Mouse (Mus musculus) embryo, embryonic 11 days (tissue): Measurements from ENCODE around the gene Tpst2.
A peak's percentile ranks its signal among the peaks of the same experiment; 100 is the strongest.

Experiments
- DNase-seq: peaks from one replicate; pipeline ENCODE4 v3.0.0-alpha.2; 2015

Tpst2 gene

DNA sequence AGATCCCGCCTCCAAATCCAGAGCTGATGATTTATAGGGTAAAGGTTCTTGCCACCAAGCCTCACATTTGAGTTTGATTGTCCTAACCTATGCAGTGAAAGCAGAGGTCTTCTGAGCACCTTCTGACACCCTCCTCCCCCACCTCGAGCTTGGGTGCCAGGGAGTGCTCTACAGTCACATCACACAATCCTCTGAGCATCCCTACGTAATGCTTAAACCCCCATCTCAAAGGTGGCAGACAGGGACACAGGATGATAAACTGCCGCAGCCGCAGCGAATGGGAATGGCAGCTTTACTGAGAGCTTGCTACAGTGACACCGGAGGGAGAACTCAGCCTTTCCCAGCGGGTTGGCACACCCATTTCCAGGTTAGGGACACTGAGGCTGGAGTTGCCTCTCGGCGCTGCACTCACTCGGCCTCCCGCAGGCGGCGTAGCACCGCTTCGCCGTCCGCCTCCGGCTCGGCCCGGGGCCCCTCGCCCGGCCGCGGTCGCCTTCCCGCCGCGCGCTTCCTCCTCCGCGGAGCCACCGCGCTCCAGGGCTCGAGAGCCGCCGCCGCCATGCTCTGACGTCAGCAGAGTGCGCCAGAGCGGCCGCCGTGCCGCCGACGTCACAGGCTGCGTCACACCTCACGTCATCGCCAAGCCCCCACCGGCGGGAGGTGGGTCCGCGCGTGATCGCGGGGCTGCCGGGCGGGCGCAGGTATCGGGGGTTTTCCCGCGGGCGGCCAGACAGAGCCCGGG is 66.1 kb downstream of the Tpst2 start, which contains the start of the genes Srrd and Hps4:
Gene Srrd (minus strand): TSS at position 578 of the 742 bp plus-strand sequence.
Gene Hps4 (plus strand): TSS at position 621 of the 742 bp plus-strand sequence.
- peak; percentile 91 for DNase-seq

DNA sequence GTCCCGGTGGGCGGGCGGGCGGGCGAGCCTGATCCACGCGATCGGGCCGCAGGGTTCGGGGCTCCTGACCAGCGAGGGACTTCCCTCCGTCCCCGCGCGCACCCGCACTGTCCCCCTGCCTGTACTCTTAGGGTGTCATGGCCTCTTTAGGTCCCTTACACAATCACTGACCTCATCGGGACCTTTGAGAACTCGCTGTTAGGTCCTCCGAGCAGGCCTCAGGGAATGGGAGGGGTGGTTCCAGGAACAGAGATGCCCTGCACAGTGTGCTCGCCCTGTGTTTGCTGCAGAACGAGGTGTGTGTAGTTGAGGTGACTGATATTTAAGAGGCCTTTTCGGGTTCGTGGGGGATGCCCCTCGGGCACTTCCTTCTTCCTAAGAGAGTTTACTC is 66.7 kb downstream of the Tpst2 start:
- DNase-seq, result no peak

DNA sequence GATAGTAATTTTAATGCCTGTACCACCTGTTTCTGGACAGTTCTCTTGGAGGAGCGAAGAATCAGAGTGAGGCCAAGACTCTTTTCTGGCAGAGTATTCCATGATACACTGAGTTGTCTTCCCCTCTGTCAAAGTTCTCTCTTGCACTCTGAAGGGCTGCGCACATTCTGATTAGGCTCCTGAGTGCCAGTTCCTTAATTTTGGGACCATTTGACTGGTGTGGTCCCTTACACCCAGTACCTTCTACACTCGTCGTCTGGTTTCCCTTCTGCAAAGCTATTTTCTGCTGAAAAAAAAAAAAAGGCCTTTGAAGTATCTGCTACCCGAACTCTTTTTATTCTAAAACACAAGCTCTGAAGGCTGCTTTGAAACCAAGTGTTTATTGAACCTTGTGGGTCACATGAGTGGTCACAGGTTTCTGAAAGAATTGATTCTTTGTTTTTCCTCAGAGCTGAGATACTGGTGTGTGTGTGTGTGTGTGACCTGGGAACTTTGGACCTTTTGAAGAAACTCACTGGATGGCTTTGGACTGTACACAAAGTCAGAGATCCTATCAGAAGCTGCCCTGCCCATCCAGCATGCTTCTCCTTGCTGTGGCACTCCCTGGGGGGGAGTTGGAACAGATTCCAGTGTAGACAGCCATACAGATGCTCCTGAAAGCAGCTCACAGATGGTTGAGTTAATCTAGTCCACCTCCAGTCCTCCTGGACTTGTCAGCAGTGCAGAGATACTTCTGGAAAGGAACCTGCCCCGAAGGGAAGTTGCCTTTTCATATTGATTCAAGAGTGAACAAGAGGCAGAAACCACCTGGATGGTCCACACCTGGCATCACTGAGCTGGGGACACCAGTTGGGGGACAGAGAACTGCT is 67.8 kb downstream of the Tpst2 start:
- no peak for DNase-seq

DNA sequence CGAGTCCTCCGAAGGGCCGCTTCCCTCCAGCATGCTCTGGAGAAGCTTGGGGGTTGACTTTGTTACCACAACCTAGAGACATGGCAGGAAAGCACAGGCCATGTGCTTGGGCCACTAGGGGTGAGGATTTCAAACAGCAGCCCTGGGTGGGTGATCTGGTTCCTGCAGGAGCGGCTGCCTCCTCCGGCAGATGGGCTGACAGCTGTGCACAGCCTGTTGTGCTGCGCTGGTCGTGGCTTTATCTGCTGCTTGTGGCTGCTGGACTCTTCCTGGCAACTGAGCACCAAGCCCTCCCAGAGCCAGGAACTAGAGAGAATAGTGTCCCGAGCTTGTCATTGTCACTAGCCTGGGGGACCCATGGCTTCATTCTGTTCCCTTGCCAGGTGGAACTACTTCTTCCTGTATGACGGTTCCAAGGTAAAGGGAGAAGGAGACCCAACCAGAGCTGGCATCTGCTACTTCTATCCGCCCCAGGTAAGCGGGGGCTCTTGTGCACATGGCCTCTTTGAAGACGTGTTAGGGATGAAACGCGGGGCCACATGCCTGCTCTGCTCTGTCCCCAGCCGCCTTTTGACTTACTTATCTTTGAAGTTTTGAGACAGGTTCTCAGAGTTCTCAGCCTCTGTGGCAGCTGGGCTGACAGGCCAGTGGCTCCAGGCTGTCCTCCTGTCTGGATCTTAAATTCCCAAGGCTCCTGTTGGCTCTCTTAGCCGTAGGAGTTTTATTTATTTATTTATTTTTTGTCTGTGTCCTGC is 69.9 kb downstream of the Tpst2 start:
- DNase-seq, result no peak

DNA sequence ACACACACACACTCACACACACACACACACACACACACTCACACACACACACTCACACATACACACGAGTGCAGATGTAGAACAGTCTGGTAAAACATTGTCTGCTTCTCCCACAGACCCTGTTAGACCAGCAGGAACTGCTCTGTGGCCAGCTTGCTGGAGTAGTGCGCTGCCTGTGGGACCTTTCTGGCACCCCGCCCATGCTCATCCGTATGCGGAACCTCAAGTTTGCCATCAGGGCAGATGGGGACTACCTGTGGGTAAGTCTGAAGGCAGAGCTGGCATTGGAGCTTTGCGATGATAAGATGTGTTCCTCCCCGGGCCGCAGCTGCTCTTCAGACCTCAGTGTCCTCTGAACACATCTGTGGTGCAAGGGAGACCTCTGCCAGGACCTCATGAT is 72.7 kb downstream of the Tpst2 start:
- DNase-seq, result no peak

DNA sequence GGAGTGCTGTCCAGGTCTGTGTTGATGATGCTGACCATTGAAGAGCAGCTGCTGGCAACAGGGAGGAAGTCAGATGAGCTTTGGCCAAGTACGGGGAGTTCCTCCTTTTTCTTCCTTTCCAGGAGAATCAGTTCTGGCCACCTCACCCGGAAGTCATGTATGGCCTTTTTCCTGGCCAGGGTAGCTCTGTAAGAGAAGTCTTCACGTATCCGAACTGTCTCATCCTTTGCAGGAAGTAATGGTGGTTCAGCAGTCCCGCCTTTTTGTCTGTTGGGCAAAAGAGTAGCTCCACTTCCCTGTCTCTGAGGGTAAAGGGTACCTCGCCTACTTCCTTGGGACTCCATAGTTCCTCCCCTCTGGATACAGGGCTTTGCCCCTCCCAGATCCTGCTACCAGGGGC is 79.0 kb downstream of the Tpst2 start:
- no peak for DNase-seq

DNA sequence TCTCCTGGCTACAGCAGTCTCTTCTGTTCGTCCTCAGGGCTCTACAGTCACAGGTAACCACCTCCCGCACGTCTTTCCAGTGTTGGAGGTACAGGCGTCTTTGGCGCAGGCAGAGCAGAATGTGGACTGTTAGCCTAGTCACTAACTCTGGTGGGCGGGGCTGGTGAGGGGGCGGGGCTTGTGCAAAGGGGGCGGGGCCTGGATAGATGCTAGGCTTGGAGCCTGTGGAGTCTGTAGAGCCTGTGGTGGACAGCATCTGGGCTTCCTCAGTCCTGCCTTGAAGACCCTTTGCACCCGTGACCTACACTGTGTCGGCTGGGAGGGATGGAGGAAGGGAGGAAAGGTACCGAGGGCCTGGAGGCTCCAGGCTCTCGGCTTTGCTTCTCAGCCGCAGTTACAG is 79.4 kb downstream of the Tpst2 start, which contains the start of gene Gm6583:
Gene Gm6583 (minus strand): TSS at position 124 of the 400 bp plus-strand sequence.
- DNase-seq, result no peak

DNA sequence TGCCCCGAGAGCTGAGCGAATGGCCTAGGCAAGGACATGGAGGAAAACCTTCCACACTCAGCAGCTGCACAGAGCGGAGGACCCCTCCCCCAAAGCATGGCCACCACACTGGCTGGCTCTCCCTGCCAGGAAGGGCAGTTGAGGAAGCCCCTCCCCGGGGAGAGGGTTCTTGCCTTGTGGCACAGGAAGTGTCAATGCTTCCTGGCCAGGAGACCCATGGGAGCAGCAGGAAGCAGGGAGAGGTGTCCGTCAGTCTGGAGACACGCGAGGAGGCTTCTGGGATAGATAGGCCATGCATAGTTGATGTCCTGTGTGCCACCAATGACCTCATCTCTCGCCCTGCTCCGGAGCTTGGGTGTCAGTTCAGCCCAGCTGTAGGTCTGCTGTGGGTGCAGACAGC is 79.8 kb downstream of the Tpst2 start:
- no peak for DNase-seq

DNA sequence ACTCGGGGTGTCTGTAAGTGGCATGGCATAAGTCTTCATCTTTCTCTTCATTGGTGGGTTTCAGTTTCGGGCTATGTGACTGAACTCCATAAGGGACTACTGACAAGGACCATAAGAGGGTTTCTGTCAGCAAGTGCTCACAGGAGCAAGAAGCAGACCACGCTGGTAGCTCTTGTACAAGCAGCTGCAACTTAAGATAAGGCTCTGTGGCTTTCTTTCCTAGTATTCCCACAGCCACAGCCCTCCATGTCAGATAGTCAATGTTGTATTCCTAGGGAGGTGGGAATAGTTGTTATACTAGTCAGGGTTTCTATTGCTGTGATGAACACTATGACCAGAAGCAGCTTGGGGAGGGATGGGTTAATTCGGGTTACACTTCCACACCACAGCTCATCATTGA is 83.0 kb downstream of the Tpst2 start:
- DNase-seq, result no peak

DNA sequence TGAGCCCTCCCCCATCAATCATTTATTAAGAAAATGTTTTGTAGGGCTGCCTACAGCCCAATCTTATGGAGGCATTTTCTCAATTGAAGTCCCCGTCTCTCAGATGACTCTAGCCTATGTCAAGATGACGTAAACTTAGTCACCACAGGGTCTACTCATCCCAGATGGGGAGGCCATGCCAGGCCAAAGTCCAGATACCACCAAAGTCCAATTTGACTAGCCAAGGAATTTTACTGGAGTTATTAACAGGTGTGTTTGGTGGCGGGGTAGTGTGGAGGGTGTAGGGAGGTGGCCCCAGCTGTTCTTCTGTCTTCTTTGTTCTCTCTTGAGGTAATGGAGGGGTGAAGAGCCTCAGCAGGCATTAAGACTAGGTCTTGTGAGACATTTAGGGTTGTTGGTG is 83.6 kb downstream of the Tpst2 start:
- DNase-seq, result no peak

DNA sequence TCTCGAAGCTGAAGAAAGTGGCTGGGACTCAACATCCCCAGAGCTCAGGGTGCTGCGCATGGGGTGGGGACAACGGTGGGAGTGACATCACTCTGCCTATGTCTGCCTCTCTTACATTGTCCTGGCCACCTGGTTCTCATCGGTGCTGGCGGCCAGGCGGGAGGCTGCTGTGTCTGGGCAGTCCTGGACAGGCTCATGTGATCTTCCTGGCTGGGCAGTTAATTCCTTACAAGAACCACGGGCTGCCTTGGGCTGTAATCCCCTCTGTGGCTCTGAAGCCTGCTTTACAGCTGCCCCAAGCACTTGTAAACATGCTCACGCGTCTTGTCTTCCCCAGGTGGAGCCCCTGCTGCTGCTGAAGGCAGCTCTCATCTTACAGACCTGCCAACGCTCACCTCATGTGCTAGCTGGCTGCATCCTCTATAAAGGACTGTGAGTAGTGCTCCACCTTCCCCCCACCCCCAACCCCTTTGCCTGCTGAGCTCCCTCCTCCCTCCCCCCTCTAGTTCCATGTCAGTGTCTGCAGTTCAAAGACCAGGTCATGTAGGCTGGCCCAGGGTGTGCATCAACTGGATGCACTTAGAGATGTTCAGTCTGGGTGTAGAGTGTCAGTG is 87.8 kb downstream of the Tpst2 start:
- DNase-seq, result no peak
